Mouse (Mus musculus) urinary bladder, postnatal 4 days (tissue): ENCODE data around the gene Gnai2.

Experiments used
- DNase-seq, 2 experiments: peaks; one replicate each; pipeline ENCODE4 v3.0.0; 2021 to 2022; ENCODE audit warnings: low spot score in 2 of 2

Gnai2 gene

DNA sequence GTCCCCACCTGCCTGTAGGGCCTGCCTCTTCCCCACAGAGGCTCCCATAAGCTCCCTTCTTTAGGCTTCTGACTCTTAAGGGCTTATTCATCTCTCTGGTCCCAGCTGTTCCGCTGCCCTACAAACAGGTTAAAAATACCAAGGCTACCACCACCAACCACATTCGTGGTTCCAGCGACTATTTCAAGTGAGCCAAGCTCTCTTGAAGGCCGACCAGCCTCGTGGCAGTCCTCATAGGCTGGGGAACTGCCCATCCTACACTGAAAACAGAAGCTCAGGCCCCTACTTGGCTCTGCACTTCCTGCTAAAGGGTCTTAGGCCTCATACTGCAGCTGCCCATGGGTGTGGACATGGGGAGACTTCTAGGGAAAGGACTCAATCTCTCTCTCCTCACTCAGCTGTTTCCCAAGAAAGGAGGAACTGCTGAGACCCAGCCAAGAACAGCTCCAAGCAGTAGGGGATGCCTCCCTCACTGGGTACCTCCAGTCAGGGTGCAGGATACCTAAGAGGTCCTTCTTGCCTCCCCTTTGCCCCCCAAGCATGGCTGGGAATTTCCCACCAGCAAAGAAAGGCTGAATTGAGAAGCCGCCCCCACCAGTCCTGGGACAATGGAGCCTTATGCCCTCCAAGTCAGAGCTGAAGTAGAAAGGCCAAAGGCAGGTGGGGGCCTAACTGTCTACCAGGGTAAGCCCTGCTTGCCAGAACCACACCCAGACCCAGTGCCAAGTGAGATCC lies 23.5 kb downstream of the Gnai2 start:
- DNase-seq: no peak

DNA sequence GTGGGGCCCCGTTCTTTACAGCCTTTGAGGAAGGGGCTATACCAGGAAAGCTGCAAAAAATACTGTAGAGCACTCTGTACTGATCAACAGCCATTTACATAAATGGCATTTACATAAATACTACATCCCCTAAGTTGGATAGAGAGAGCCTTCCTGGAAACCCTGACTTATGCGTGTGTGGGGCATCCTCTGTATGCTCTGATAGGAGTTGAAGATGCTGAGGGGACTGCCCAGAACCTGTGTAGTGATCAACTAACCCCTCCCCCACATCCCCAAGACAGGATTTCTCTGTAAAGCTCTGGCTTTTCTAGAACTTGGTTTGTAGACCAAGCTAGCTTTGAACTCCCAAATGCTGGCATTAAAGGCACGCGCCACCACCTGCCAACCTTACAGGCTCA lies 25.7 kb downstream of the Gnai2 start:
- no peak for DNase-seq

DNA sequence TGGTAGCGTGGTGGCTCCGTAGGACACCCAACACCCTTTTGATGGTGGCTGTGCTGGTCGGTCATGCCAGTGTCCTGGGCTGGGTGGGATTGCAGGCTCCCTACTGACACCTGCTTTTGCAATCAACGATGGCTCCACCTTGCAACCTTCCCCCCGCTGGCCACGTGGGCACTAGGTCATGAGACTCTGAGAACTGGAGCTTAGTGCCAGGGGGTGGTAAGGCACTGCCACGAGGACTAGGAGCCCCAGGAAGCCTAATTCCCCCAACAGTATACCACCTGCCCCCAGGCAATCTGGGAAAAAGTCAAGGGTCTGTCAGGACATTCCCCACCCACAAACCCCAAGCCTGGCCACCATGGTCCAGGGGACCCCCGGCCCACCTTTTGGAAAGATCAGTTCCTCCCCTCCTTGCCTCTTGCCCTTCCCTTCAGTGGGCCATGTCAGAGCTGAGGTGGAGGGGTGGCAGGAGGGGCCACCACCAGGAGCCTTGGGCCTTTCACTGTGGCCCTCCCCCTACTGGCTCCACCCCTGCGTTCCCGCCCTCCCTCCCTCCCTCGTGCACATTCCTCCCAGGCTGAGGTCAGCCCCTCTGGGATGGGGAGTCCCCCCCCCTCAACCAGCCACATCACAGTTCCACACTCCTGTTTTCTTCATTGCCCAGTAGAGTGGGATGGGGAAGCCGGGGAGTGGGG lies 26.3 kb downstream of the Gnai2 start, which contains the start of gene Sema3b:
Gene Sema3b, minus strand, starts transcription at position 489 of the 692 bp plus-strand sequence.
- no peak for DNase-seq

DNA sequence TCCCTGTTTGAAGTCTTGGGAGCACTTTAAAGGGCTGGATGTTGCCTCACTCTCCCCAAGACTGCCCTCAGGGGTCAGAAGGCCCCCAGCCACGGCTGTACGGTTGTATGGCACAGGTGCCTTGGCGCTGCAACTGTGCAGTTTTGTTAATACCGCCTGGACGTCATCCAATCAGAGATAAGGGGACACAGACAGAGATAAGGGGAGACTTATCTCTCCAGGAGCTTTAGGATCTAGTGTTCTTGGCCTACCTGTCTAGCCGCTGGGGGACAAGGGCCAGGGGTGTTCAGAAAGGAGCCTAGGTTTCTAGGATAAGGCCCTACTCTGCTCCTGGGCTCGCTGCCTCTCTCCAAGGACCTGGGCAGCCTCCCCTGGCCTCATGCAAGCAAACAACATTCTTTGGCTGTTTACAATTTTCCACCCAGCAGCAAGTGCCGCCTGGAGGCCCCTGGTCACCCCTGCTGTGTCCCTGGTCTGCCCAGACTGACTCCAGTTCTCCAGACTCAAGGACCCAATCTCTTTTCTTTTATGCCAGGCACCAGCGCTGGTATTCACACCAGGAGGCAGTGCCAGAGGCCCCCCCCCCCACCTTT lies 27.4 kb downstream of the Gnai2 start:
- DNase-seq: no peak

DNA sequence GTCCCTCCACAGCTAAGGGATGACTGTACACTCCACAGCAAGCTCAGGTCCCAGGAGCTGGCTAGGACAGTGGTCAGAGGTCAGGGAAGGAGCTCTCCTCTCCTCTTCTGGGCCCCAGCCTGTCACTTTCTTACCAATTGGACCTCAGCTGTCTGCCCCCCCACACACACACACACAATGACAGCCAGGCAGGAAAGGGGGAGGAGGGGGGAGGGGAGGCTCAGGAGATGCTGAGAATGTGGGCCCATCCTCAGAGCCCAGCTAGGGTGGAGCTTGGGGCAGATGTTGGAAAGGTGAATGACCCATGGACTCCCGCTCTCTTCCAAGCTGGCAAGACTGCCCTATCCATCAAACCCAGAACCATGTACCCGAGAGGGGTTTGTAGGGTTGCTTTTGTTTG lies 28.1 kb downstream of the Gnai2 start:
- DNase-seq: no peak

DNA sequence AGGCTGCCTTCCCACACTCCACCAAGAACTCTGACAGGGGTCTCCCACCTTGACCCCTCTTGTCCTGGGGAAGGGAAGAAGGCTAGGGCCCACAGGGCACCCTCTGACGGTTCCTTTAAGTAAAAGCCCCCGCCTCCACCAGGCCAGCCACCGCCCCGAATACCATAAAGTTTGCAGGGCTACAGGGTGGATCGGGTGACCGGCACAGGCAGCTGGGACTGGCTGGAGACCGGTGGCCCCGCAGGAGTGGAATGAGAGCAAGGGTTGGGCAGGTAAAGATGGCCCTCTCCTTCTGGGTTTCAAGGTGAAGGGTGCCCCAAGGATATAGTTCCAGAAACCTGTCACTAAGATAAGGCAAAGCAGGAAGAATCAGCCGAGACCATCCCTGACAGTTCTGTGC lies 28.6 kb downstream of the Gnai2 start:
- no peak for DNase-seq

DNA sequence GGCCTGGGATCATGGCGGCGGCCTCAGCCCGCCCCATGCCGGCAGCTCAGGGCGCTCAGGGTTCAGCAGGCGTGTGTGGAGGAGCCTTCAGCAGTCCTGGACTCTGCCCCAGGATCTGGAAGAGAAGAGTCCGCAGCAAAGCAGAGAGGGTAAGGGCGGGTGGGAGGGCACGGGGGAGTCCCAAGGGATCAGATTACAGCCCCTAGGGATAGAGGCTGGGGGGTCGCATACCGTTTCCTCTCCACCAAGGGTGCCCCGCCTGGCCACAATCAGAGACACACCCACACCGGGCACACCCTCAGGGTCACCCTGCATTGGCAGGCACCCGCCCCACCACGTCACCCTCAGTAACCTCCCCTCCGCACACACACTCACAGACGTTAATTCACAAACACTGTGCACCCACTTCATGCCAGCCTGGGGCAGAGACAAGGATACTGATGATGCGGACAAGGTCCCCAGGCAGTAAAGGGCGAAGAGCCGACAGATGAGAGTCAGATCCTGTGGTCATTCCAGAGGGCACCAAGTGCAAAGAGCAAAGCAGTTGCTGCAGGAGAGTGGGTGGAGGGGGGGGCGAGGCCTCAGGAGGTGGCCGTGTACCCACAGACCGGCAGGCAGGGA lies 30.0 kb downstream of the Gnai2 start:
- no peak for DNase-seq

DNA sequence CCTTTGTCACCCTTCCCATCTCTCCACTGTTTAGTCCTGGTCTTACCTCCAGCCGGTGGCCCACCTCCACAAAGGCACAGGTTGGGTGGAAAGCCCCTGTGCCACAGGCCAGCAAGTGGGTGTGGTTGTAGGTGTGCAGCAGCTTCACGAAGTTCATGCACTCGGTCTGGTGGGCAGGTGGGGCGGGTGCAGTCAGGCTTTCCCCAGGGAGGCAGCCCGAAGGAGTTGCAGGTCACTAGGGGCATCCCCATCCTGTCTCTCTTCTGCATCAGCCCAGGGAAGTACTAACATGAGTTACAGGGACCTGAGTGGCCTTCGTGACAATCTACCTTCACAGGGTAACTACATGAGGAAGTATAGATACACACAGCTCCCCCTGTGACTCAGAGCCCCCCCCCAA lies 31.9 kb downstream of the Gnai2 start:
- no peak for DNase-seq

DNA sequence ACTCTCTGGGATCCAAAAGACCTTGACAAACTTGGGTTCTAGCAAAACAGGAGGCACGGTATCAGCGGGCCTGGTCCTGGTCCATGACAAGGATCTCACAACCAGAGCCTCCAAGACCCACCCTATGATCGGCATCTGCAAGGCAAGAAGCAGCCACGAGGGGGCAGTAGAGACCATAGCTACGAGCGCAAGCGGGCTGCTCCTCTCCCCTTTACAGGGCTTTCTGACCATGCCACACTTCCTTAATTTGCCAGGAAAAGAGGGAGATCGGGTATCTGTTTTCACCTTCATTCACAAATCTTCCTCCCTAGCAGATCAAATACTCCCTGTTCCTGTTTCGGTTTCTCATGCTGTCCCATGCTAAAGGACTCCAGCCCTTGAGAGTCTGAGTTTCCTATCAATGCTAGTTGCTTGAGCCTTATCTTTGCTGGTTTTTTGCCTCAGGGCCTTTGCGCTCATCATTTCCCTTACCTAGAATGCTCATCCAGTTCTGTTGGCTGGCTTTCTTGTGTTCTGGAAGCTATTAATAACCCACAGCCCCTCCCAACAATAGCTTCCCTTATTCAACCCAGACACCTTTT lies 33.0 kb downstream of the Gnai2 start:
- peak; percentile 85 to 96 for DNase-seq

DNA sequence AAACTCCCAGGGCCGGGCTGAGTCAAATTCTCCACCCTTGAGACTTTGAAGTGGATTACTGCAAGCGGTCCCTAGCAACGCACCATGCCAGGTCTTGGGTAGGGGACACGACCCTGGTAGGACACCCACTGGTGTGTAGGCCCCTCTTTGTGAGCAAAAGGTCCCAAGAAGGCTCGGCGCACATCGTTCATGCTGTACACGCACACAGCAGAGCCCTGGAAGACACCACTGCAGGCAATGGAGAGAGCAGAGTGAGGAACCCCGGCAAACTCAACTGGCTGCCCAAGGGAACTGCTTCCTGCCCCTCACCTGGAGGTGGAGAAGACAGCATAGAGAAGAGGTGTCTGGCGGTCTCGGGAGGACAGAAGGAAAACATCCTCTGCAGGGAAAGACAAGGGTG lies 33.9 kb downstream of the Gnai2 start:
- DNase-seq: no peak

DNA sequence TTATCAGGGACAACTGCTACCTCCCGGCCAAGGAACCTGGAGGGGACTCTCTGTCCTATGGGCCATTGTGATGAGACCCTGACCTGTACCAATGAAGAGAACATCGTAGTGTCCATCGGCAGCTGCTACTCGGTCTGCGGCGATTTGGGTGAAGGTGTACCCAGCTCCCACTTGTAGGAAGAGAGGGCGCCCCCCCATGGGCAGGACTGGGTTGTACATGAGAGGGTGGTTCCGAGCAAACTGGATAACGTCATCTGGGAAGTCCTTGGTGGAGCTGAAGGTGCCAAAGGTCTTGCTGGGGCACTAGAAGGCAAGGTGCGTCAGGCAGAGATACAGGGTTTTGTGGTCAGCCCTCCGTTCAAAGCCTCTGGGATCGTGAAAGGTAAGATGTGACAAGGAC lies 34.4 kb downstream of the Gnai2 start:
- no peak for DNase-seq

DNA sequence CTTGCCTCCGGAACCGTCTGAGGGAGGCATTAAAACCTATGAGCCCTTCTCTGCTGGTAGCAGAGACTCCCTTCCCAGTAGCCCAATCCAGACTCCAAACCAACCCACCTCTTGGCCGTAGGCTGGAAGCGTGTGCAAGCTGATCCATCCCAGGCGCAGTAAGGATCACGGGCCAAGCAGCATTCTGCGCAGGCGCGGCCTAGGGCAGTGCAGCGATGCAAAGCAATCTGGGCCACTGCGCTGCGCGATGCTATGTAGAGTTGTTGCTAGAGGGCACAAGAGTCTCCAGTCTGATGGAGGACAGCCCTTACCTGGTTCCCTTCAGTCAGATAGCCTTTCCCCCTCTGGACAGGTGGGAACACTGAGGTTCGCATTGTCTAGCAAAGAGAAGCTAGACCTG lies 35.3 kb downstream of the Gnai2 start:
- no peak for DNase-seq

DNA sequence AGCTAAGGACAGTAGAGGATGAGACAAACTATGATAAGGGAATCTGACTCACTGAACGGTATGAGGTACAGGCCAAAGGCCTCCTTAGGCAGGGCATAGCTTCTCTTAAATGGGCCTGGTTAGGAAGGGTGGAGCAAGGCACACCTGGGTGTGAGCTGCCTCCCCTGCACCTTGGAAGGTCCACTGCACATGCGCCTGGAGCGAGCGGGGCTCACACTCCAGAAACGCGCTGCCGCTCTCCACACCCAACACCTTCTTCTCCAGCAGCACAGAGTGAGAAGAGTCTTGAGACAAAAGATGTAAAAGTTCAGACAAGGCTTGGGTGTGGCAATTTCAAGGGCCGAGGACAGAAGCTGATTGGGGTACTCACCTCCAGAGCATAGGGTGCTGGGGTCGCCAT lies 35.7 kb downstream of the Gnai2 start:
- DNase-seq: no peak

DNA sequence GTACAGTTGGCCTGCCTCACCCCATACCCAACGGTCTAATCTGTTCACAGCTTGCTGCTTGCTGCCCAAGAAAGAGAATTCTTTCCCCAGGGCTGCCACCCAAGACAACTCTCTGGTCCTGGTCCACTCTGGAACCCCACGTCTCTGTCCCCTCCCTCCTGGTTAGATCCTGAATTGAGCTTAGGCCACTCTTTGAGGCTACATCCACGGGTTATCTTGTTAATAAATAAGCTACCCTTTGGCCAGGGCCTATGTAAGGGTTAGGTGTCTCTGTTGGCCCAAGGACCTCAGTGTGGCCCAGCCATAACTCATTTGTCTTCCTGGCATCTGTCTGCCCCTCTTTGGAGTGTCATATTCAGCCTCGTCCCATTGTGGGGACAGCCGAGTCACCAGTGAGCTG lies 36.8 kb downstream of the Gnai2 start:
- DNase-seq: no peak

DNA sequence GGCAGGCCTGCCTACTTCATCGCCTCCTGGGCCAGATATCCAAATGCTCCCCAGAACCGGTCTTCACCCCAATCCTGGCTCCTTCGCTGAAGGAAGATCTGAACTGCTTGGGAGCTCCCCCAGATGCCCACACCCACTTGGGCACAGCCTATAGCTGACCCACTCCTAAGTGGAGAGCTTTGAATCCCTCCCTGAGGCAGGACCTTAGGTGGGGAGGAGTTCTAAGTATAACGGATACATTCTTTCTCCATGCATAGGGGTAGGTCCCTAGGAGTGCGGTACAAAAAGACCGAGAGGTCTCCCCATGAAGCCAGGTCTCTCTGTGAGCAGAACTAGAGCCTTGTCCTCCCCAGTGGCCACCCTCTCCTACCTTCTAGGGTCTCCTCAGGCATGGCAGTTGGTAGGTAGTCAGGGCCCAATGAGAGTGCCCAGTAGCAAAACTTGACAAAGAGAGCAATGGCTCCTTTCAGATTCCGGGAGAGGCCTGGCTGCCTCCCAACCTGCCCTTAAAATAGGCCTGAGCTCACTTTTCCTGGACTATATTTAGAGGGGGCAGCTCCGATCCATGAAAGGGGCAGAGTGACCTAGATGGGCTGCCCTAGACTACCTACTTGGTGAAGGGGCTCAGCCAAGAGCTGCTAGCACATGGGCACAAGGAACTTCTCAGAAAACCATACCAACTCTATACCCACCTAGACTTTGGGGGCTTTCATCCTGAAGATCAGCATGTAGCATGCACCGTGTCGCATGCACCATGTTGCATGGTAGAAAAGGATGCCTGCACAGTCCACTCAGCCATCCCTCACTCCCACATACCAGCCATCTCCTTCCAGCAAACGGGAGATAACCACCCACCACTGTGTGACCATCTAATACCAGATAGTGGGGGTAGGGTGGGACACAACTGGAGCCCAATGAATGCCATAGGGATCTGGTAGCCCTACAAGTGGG lies 38.3 kb downstream of the Gnai2 start:
- DNase-seq: no peak

DNA sequence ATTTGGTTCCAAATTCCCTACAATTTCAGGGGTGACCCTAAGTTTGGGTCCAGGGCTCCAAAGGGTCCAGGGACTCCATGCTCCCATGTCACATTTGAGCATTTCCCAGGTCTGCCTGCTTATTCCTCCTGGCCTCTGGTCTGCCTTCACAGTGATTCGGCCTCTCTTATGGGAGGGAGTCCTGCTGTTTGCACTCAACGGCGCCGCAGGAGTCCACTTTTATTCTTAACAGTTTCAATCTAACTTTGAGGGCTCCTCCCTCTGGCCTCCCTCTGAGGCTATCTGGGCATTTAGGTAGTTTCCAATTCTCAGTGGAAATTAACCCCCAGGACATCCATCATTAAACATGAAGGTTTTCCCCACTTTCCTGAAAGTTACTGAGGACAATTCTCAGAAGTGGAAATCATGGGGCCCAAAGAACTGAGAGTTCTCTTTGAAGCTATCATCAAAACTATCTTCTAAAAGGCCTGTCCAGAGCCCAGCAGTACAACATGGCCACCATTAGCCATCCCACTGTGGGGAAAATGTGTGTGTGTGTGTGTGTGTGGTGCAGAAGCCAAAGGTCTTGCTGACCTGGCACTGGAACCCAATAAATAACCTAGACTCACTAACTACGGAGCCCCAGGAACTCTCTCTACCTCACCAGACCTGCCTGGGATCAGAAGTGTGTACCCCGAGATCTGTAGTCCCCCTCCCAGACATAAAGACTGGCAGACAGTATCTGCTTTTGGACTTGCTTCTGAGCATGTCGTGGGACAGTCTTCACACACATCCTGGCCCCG lies 40.7 kb downstream of the Gnai2 start:
- DNase-seq: no peak

DNA sequence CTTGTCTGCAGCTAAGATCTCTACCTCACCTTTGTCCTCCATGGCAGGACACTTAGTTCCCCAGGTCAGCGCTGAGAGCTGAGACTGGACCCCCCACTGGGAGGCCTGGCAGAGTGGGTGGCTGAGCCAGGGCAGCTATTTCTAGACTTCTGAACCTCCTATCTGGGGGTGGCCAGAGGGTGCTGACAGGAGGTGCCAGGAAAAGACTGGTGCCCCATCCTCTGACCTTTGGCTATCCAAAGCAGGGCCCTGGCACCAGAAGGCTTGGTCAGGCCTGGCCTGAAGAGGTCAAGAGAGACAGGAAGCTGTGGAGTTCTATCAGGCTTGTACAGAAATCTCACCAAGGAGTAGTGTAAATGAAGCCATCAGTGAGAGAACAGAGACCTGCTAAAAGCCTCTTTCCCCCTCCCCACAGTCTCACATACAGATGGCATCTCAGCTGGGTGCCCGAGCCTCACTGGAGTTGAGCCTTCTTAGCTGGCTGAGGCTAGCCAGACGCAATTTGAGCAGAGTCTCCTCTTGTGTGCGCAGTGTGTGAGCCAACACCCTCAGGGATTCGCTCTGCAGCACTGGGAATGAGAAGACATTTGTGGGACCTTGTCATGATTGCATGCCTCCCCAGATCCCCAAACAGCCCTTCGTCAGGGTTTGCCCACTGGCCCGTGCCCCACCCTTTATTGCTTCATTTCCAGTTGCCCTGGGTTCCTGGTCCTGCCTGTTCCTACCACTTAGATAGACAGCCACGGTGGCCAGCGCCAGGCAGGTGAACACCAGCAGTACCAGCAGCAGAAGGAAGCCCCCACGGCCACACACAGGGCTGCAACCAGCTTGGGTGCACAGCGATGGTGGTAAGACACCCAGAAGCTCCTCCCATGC lies 41.8 kb downstream of the Gnai2 start:
- no peak for DNase-seq

DNA sequence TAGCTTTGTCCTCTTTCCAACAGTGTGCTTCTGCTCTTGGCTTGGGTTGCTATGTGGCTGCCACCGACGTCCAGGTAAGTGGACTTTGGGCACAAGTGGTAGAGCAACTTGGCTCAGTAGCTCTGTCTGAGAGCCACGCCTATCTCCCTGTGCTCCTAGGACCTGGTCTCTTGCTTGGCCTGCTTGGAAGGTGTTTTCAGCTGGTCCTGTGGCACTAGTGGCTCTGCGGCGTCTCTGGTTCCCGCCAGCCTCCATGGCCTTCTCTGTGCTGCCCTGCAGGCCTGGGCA lies 44.5 kb downstream of the Gnai2 start:
- no peak for DNase-seq

DNA sequence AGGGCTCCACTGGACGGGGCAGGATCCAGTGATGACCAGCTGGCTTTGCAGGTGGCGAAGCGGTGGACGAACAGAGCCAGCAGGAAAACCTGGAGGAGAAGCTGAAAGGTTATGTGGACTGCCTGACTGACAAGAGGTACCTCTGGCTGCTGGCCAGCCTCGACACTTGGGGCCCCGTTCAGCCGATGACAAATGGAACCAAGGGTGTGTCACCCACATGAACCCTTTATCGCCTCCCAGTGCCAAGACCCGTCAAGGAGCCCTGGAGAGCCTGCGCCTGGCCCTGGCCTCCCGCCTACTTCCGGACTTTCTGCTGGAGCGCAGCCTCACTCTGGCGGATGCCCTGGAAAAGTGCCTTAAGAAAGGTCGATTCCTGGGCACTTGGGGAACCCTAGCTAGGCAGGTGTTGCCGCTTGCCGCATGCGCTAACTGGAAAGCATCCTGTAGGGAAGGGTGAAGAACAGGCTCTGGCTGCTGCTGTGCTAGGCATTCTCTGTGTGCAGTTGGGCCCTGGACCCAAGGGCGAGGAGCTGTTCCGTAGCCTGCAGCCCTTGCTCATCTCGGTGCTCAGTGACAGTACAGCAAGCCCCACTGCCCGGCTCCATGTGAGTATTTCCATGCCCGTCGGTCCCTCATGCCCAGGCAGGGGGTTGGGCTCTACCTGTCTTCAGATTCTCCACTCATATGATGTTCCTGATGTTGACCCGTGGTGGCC lies 45.0 kb downstream of the Gnai2 start:
- DNase-seq: no peak
